In the genomic region with DNA sequence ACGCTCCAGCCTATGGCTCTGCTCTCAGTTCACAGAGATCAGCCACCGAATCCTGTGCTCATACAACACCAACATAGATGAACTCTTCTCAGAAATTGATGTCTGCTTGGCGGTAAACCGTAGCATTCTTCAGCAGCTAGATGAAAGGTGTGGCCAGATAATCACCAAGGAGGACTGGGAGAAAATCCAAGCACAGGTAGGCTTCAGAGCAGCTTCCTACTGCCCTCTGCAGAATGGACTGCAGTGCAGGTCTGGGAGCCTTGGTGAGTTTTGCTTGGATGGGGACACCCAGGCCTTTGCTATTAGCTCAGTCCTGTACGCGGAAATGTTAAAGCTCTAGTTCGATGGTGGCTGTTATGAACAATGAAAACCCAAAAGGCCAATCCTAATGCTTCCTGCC, we compare ENCODE assay signal across 20 mouse cellular contexts. TPM values are rescaled to one million over a fixed set of nuclear protein-coding genes. Genes with fewer than 3 reads are reported as not detected.
"Had no signal": no experiment of that assay in that cellular context is flagged by ENCODE, and none has a peak within 500 bp of the region (broad histone marks: within the 10 kb centered on the region; RNA-seq: fewer than 3 reads in every experiment).

No protein-coding gene starts in this region.

- H3K9me3 ChIP-seq: liver, embryonic 13.5 days; liver, embryonic 15.5 days; megakaryocyte, embryonic 14.5 days; midbrain, embryonic 13.5 days; midbrain, embryonic 15.5 days; neural tube, embryonic 12.5 days had no signal

- H3K4me3 ChIP-seq: liver, embryonic 13.5 days; liver, embryonic 15.5 days; megakaryocyte, embryonic 14.5 days; midbrain, embryonic 13.5 days; midbrain, embryonic 15.5 days; neural tube, embryonic 12.5 days had no signal

- H3K9ac ChIP-seq: liver, embryonic 13.5 days; liver, embryonic 15.5 days; liver, postnatal 0 days; lung, embryonic 14.5 days; midbrain, embryonic 13.5 days; midbrain, embryonic 15.5 days; neural tube, embryonic 12.5 days had no signal

- H3K4me2 ChIP-seq: liver, embryonic 13.5 days; liver, embryonic 15.5 days; lung, embryonic 14.5 days; midbrain, embryonic 11.5 days; midbrain, embryonic 13.5 days; midbrain, embryonic 15.5 days; neural tube, embryonic 12.5 days had no signal

- H3K4me1 ChIP-seq: liver, embryonic 13.5 days; liver, embryonic 15.5 days; megakaryocyte, embryonic 14.5 days; midbrain, embryonic 13.5 days; midbrain, embryonic 15.5 days; neural tube, embryonic 12.5 days had no signal

- ATAC-seq: liver, postnatal 0 days; midbrain, embryonic 13.5 days; midbrain, embryonic 15.5 days had no signal

- H3K27ac ChIP-seq: liver, embryonic 13.5 days; liver, embryonic 15.5 days; macrophage; midbrain, embryonic 13.5 days; midbrain, embryonic 15.5 days; neural tube, embryonic 12.5 days had no signal

- H3K36me3 ChIP-seq: liver, embryonic 13.5 days; liver, embryonic 15.5 days; midbrain, embryonic 15.5 days; neural tube, embryonic 12.5 days had no signal

- DNase-seq: liver, embryonic 13.5 days; liver, postnatal 0 days; lung, embryonic 14.5 days; lung, postnatal 14 days; lung, postnatal 36 days; right cerebral cortex, adult 18-20 months; right cerebral cortex, postnatal 25 days; spleen, adult 18-20 months; thymus, adult 2 months; thymus, postnatal 25 days; thymus, postnatal 4 days had no signal

- H3K27me3 ChIP-seq: liver, embryonic 13.5 days; liver, embryonic 15.5 days; midbrain, embryonic 13.5 days; midbrain, embryonic 15.5 days; neural tube, embryonic 12.5 days had no signal

RNA-seq across cellular contexts. Expression of a gene that starts 28.3 kb away (rescaled TPM):
- total RNA-seq: megakaryocyte progenitor cell, adult 5-6 weeks; monocyte, adult 5-6 weeks had no signal
- polyA plus RNA-seq: macrophage had no signal
